Mouse (Mus musculus) B cell, adult 2 months (primary cell): ENCODE measurements around the gene H2-T22.

ENCODE experiments used
- DNase-seq, 2 experiments: peaks; one replicate each; pipeline ENCODE4 v3.0.0; 2022

H2-T22 gene

GRCm38 (mm10) chr17:35997713-35998510 lies 44.6 kb downstream of the H2-T22 start:
- DNase-seq = peak; percentile 80 to 85

GRCm38 (mm10) chr17:35996949-35997348 lies 45.6 kb downstream of the H2-T22 start:
- DNase-seq = peak; percentile 98

GRCm38 (mm10) chr17:35994879-35995240 lies 47.7 kb downstream of the H2-T22 start:
- peak in 1 of 2 experiments; percentile 13 for DNase-seq

GRCm38 (mm10) chr17:35994175-35994878 lies 48.2 kb downstream of the H2-T22 start:
- peak; percentile 79 to 82 for DNase-seq

GRCm38 (mm10) chr17:35993675-35994074 lies 48.9 kb downstream of the H2-T22 start:
- DNase-seq = peak; percentile 87 to 88

GRCm38 (mm10) chr17:35991781-35992180 lies 50.8 kb downstream of the H2-T22 start:
- no peak for DNase-seq
